Mouse (Mus musculus): ENCODE data around the gene Slc2a13. TPM values are rescaled to one million over a fixed set of nuclear protein-coding genes. Genes with fewer than 3 reads are reported as not detected.
A peak's percentile ranks its signal among the peaks of the same experiment; 100 is the strongest.

Slc2a13 gene
- polyA plus RNA-seq, 1 experiment from 2014 or later = 2.0 TPM

- Histone ChIP-seq H3K27ac (ENCODE audit: low read depth, low read length) (0 out of 2 replicates have a peak overlapping the region, but pooled peaks have one; percentile 6), H3K9ac (ENCODE audit: low read length) (peak overlapping the region; percentile 77), H3K27me3 (ENCODE audit: control insufficient read depth, insufficient read depth, low read length) (peaks cover 12% of the 10 kb centered on the region), H3K4me1 (replicated peaks; ENCODE audit: control insufficient read depth, insufficient read depth, low read length) (no peaks in the 10 kb centered on the region), H3K9me3 (ENCODE audit: control insufficient read depth, low read length) (no peaks in the 10 kb centered on the region), H3K4me3 (ENCODE audit: low read depth, low read length) (peak overlapping the region; percentile 67), H3K4me2 (ENCODE audit: low read depth, low read length, severe bottlenecking) (peak overlapping the region; percentile 98), H3K36me3 (ENCODE audit: control insufficient read depth, insufficient read depth, low read length) (no peaks in the 10 kb centered on the region)
- under 1% methylated on average over 85 of the region's 91 CpGs for WGBS
- ATAC-seq (replicated peaks; ENCODE audit: low FRiP score) (peak; percentile 74), DNase-seq (ENCODE audit: low spot score) (peak; percentile 80)
Observed at GRCm38 (mm10) chr15:91572421-91573069, 516 bp downstream of the Slc2a13 start.

- peaks cover 12% of the 10 kb centered on the region for H3K27me3 ChIP-seq (ENCODE audit: control insufficient read depth, insufficient read depth, low read length)
- H3K9ac ChIP-seq (ENCODE audit: low read length) = peak overlapping the region; percentile 77
- no peaks in the 10 kb centered on the region for H3K36me3 ChIP-seq (ENCODE audit: control insufficient read depth, insufficient read depth, low read length)
- no peaks in the 10 kb centered on the region for H3K4me1 ChIP-seq (replicated peaks; ENCODE audit: control insufficient read depth, insufficient read depth, low read length)
- no peak overlapping the region for H3K27ac ChIP-seq (ENCODE audit: low read depth, low read length)
- DNase-seq (ENCODE audit: low spot score) = no peak
- H3K4me2 ChIP-seq (ENCODE audit: low read depth, low read length, severe bottlenecking) = peak overlapping the region; percentile 98
- no peaks in the 10 kb centered on the region for H3K9me3 ChIP-seq (ENCODE audit: control insufficient read depth, low read length)
- 5% methylated on average over 8 of the region's 8 CpGs for whole genome bisulfite sequencing
- H3K4me3 ChIP-seq (ENCODE audit: low read depth, low read length) = peak overlapping the region; percentile 67
- ATAC-seq (replicated peaks; ENCODE audit: low FRiP score) = no peak
Observed at GRCm38 (mm10) chr15:91571981-91572380, 1.1 kb downstream of the Slc2a13 start.

- Histone ChIP-seq H3K36me3 (ENCODE audit: control insufficient read depth, insufficient read depth, low read length) (no peaks in the 10 kb centered on the region), H3K4me3 (ENCODE audit: low read depth, low read length) (no peak overlapping the region), H3K4me2 (ENCODE audit: low read depth, low read length, severe bottlenecking) (no peak overlapping the region), H3K27ac (ENCODE audit: low read depth, low read length) (no peak overlapping the region), H3K27me3 (ENCODE audit: control insufficient read depth, insufficient read depth, low read length) (peaks cover 11% of the 10 kb centered on the region), H3K9ac (ENCODE audit: low read length) (no peak overlapping the region), H3K9me3 (ENCODE audit: control insufficient read depth, low read length) (no peaks in the 10 kb centered on the region), H3K4me1 (replicated peaks; ENCODE audit: control insufficient read depth, insufficient read depth, low read length) (no peaks in the 10 kb centered on the region)
- 84% methylated on average over 8 of the region's 8 CpGs for WGBS
- DNase-seq (ENCODE audit: low spot score) (no peak), ATAC-seq (replicated peaks; ENCODE audit: low FRiP score) (no peak)
Observed at GRCm38 (mm10) chr15:91566784-91567183, 6.3 kb downstream of the Slc2a13 start.

GRCm38 (mm10) chr15:91565025-91565605 lies 7.9 kb downstream of the Slc2a13 start:
- H3K4me3 ChIP-seq (ENCODE audit: low read depth, low read length) = no peak overlapping the region
- no peaks in the 10 kb centered on the region for H3K36me3 ChIP-seq (ENCODE audit: control insufficient read depth, insufficient read depth, low read length)
- DNase-seq (ENCODE audit: low spot score) = no peak
- H3K9me3 ChIP-seq (ENCODE audit: control insufficient read depth, low read length) = no peaks in the 10 kb centered on the region
- H3K9ac ChIP-seq (ENCODE audit: low read length) = no peak overlapping the region
- no peak for ATAC-seq (replicated peaks; ENCODE audit: low FRiP score)
- no peak overlapping the region for H3K4me2 ChIP-seq (ENCODE audit: low read depth, low read length, severe bottlenecking)
- H3K27ac ChIP-seq (ENCODE audit: low read depth, low read length) = no peak overlapping the region
- WGBS = 92% methylated on average over 11 of the region's 11 CpGs
- H3K4me1 ChIP-seq (replicated peaks; ENCODE audit: control insufficient read depth, insufficient read depth, low read length) = no peaks in the 10 kb centered on the region
- no peaks in the 10 kb centered on the region for H3K27me3 ChIP-seq (ENCODE audit: control insufficient read depth, insufficient read depth, low read length)

GRCm38 (mm10) chr15:91561728-91562127 lies 11.3 kb downstream of the Slc2a13 start:
- DNase-seq (ENCODE audit: low spot score) (no peak), ATAC-seq (replicated peaks; ENCODE audit: low FRiP score) (no peak)
- Histone ChIP-seq H3K4me3 (ENCODE audit: low read depth, low read length) (no peak overlapping the region), H3K36me3 (ENCODE audit: control insufficient read depth, insufficient read depth, low read length) (no peaks in the 10 kb centered on the region), H3K27ac (ENCODE audit: low read depth, low read length) (no peak overlapping the region), H3K4me1 (replicated peaks; ENCODE audit: control insufficient read depth, insufficient read depth, low read length) (no peaks in the 10 kb centered on the region), H3K9ac (ENCODE audit: low read length) (no peak overlapping the region), H3K4me2 (ENCODE audit: low read depth, low read length, severe bottlenecking) (no peak overlapping the region), H3K9me3 (ENCODE audit: control insufficient read depth, low read length) (no peaks in the 10 kb centered on the region), H3K27me3 (ENCODE audit: control insufficient read depth, insufficient read depth, low read length) (no peaks in the 10 kb centered on the region)
- 84% methylated on average over 6 of the region's 6 CpGs for WGBS

- WGBS = 84% methylated on average over 6 of the region's 6 CpGs
- H3K36me3 ChIP-seq (ENCODE audit: control insufficient read depth, insufficient read depth, low read length) = no peaks in the 10 kb centered on the region
- DNase-seq (ENCODE audit: low spot score) (no peak), ATAC-seq (replicated peaks; ENCODE audit: low FRiP score) (no peak)
- no peak overlapping the region for H3K4me2 ChIP-seq (ENCODE audit: low read depth, low read length, severe bottlenecking)
- H3K9ac ChIP-seq (ENCODE audit: low read length) = no peak overlapping the region
- no peak overlapping the region for H3K27ac ChIP-seq (ENCODE audit: low read depth, low read length)
- no peaks in the 10 kb centered on the region for H3K27me3 ChIP-seq (ENCODE audit: control insufficient read depth, insufficient read depth, low read length)
- no peak overlapping the region for H3K4me3 ChIP-seq (ENCODE audit: low read depth, low read length)
- no peaks in the 10 kb centered on the region for H3K9me3 ChIP-seq (ENCODE audit: control insufficient read depth, low read length)
- no peaks in the 10 kb centered on the region for H3K4me1 ChIP-seq (replicated peaks; ENCODE audit: control insufficient read depth, insufficient read depth, low read length)
Observed at GRCm38 (mm10) chr15:91555336-91555736, 17.7 kb downstream of the Slc2a13 start.

- no peaks in the 10 kb centered on the region for H3K36me3 ChIP-seq (ENCODE audit: control insufficient read depth, insufficient read depth, low read length)
- no peaks in the 10 kb centered on the region for H3K9me3 ChIP-seq (ENCODE audit: control insufficient read depth, low read length)
- H3K27ac ChIP-seq (ENCODE audit: low read depth, low read length) = no peak overlapping the region
- no peaks in the 10 kb centered on the region for H3K4me1 ChIP-seq (replicated peaks; ENCODE audit: control insufficient read depth, insufficient read depth, low read length)
- ATAC-seq (replicated peaks; ENCODE audit: low FRiP score) = no peak
- no peak for DNase-seq (ENCODE audit: low spot score)
- no peak overlapping the region for H3K9ac ChIP-seq (ENCODE audit: low read length)
- H3K27me3 ChIP-seq (ENCODE audit: control insufficient read depth, insufficient read depth, low read length) = no peaks in the 10 kb centered on the region
- H3K4me3 ChIP-seq (ENCODE audit: low read depth, low read length) = no peak overlapping the region
- no peak overlapping the region for H3K4me2 ChIP-seq (ENCODE audit: low read depth, low read length, severe bottlenecking)
- 80% methylated on average over 12 of the region's 12 CpGs for WGBS
Observed at GRCm38 (mm10) chr15:91548586-91549268, 24.3 kb downstream of the Slc2a13 start.

GRCm38 (mm10) chr15:91544586-91544985 lies 28.5 kb downstream of the Slc2a13 start:
- no peaks in the 10 kb centered on the region for H3K9me3 ChIP-seq (ENCODE audit: control insufficient read depth, low read length)
- no peak for DNase-seq (ENCODE audit: low spot score)
- H3K4me2 ChIP-seq (ENCODE audit: low read depth, low read length, severe bottlenecking) = no peak overlapping the region
- no peak overlapping the region for H3K27ac ChIP-seq (ENCODE audit: low read depth, low read length)
- no peak overlapping the region for H3K9ac ChIP-seq (ENCODE audit: low read length)
- WGBS = 77% methylated on average over 4 of the region's 4 CpGs
- ATAC-seq (replicated peaks; ENCODE audit: low FRiP score) = no peak
- no peak overlapping the region for H3K4me3 ChIP-seq (ENCODE audit: low read depth, low read length)
- no peaks in the 10 kb centered on the region for H3K27me3 ChIP-seq (ENCODE audit: control insufficient read depth, insufficient read depth, low read length)
- H3K4me1 ChIP-seq (replicated peaks; ENCODE audit: control insufficient read depth, insufficient read depth, low read length) = no peaks in the 10 kb centered on the region
- no peaks in the 10 kb centered on the region for H3K36me3 ChIP-seq (ENCODE audit: control insufficient read depth, insufficient read depth, low read length)

All from forebrain, embryonic 11.5 days (tissue).